Mouse (Mus musculus) heart, embryonic 14.5 days (tissue): ENCODE data around the gene Prpf18. TPM values are rescaled to one million over a fixed set of nuclear protein-coding genes. Genes with fewer than 3 reads are reported as not detected.

Experiments
- ATAC-seq: fragments of 200-750 bp; cut with Nextera tagmentation; 2 replicates; pipeline ENCODE4 v1.8.0; 2017; ENCODE audit warnings: low read depth, moderate TSS enrichment; ENCODE audit not compliant: insufficient number of reproducible peaks, insufficient read depth, low FRiP score
- H3K27ac ChIP-seq, 2 experiments: fragments of 200-500 bp in 1 of 2; fragments of 300-500 bp in 1 of 2; sonication (generic) in 1 of 2; replicated peaks in 1 of 2; 2 replicates each; pipeline ENCODE4 v1.5.1; 2012 to 2014; ENCODE audit warnings: low read depth in 2 of 2, low read length in 2 of 2, control low read depth in 1 of 2, mild to moderate bottlenecking in 1 of 2, mixed read lengths in 1 of 2; ENCODE audit not compliant: control insufficient read depth in 1 of 2, insufficient read depth in 1 of 2
- H3K27me3 ChIP-seq: fragments of 300-500 bp; sonication (generic); 2 replicates; pipeline ENCODE4 v1.6.1; 2014; ENCODE audit warnings: mild to moderate bottlenecking, low read length, control low read depth; ENCODE audit not compliant: control insufficient read depth, insufficient read depth
- H3K36me3 ChIP-seq: fragments of 300-500 bp; sonication (generic); 2 replicates; pipeline ENCODE4 v1.6.1; 2014; ENCODE audit warnings: mild to moderate bottlenecking, control low read depth, low read length, mixed read lengths; ENCODE audit not compliant: control insufficient read depth, insufficient read depth
- H3K4me1 ChIP-seq, 2 experiments: fragments of 200-500 bp in 1 of 2; fragments of 300-500 bp in 1 of 2; sonication (generic) in 1 of 2; 2 replicates each; pipeline ENCODE4 v1.6.1; 2012 to 2014; ENCODE audit warnings: low read length in 2 of 2, control low read depth in 1 of 2, mixed read lengths in 1 of 2; ENCODE audit not compliant: control insufficient read depth in 2 of 2, insufficient read depth in 2 of 2
- H3K4me2 ChIP-seq: fragments of 300-500 bp; sonication (generic); 2 replicates; pipeline ENCODE4 v1.6.1; 2014; ENCODE audit warnings: mild to moderate bottlenecking, low read length
- H3K4me3 ChIP-seq, 2 experiments: fragments of 200-500 bp in 1 of 2; fragments of 300-500 bp in 1 of 2; sonication (generic) in 1 of 2; 2 replicates each; pipeline ENCODE4 v1.5.1; 2012 to 2014; ENCODE audit warnings: low read length in 2 of 2, mild to moderate bottlenecking in 2 of 2, control low read depth in 1 of 2, low read depth in 1 of 2, moderate library complexity in 1 of 2; ENCODE audit not compliant: control insufficient read depth in 1 of 2, insufficient read depth in 1 of 2
- H3K9ac ChIP-seq: fragments of 300-500 bp; sonication (generic); 2 replicates; pipeline ENCODE4 v1.6.1; 2014; ENCODE audit warnings: mild to moderate bottlenecking, low read length
- H3K9me3 ChIP-seq: fragments of 300-500 bp; sonication (generic); 2 replicates; pipeline ENCODE4 v1.6.1; 2016; ENCODE audit warnings: low read length, control low read depth; ENCODE audit not compliant: control insufficient read depth
- WGBS: fragments of 180-500 bp; shearing (Covaris S2); extraction: QIAGEN DNeasy Blood & Tissue Kit; methylation state at CpG from one replicate; pipeline ENCODE4 v1.1.7; 2014; 5-methylcytosine and 5-hydroxymethylcytosine counted together
- polyA plus RNA-seq: library from polyadenylated mRNA; unstranded; fragments of >200 nt; fragmentation: Nextera tagmentation; extraction: Ambion mirVana; gene quantifications from 2 replicates; pipeline ENCODE4 v1.2.1, GENCODE M21; 2014

The Prpf18 gene
- polyA plus RNA-seq, 1 experiment from 2014 or later: 27.8 TPM

DNA sequence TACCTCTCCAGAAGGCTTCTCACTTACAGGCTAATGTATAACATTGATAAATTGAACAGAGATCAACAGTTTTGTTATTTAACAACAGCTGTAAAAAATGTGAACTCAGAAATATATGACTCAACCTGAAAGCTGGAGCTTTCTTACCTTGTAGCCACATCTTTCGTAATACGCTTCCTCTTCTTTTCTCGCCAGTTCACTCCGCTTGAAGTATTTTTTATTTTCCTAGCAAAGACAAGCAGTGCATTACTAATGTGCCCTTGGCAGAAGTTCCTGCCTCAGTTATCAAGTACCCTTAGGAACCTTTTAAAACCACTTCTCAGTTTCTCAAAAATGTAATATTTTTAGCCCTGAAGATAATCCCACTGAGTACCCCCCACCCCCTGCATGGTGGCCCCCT, 3.8 kb downstream of the Prpf18 start:
- Histone ChIP-seq H3K9me3 (no peaks in the 10 kb centered on the region), H3K4me1 (peaks cover 0 to 10% of the 10 kb centered on the region in 2 experiments; a peak in 3 of 4 replicates), H3K36me3 (peaks cover 40% of the 10 kb centered on the region), H3K4me3 (no peak overlapping the region), H3K9ac (no peak overlapping the region), H3K27me3 (no peaks in the 10 kb centered on the region), H3K27ac (no peak overlapping the region), H3K4me2 (no peak overlapping the region)
- 90% methylated on average over 4 of the region's 4 CpGs for WGBS
- ATAC-seq: no peak

DNA sequence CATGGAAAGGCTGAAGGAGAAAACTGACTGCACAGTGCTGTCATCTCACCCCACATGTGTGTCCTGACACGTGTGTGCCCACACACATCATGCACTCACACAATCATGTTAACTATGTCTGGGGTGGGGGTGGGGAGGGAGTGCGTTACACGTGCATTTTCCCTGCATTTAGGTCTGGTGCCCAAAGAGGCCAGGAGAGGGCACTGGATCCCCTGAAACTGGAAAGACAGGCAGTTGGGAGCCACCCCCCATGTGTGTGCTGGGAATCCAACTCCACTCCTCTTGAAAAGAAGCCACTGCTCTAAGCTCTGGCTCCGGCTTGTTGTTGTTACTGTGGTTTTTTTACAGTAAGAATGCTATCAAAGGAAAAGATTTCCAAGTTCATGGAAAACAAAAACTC, 6.8 kb downstream of the Prpf18 start:
- Histone ChIP-seq H3K9ac (no peak overlapping the region), H3K9me3 (no peaks in the 10 kb centered on the region), H3K4me1 (0 out of 4 replicates have a peak, but pooled peaks cover 0 to 4% of the 10 kb centered on the region in 2 experiments), H3K4me2 (no peak overlapping the region), H3K27ac (no peak overlapping the region), H3K27me3 (no peaks in the 10 kb centered on the region), H3K36me3 (peaks cover 64% of the 10 kb centered on the region), H3K4me3 (no peak overlapping the region)
- no peak for ATAC-seq
- WGBS: 80% methylated on average over 4 of the region's 4 CpGs

DNA sequence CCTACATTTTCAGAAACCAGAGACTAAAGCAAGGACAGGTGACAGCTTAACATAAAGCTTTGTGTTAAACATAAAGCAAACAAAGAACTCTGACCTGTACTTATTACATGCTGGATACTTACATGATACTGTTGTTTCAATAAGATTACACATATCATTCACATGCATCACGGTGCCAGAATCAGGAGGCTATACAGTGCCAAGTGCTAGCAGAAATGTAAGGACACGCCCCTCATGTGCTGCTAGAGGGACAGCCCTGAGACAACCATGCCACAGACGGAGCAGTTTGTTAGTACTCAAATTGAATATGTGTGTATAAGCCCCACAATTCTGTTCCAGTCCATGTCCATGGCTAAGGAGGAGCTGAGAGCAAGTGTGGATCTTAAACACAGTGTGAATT, 13.7 kb downstream of the Prpf18 start:
- Histone ChIP-seq H3K9ac (no peak overlapping the region), H3K4me3 (no peak overlapping the region), H3K27me3 (no peaks in the 10 kb centered on the region), H3K27ac (no peak overlapping the region), H3K4me2 (no peak overlapping the region), H3K9me3 (no peaks in the 10 kb centered on the region), H3K4me1 (no peaks in the 10 kb centered on the region), H3K36me3 (peaks cover 89% of the 10 kb centered on the region)
- ATAC-seq: no peak
- 80% methylated on average over 3 of the region's 3 CpGs for WGBS

GRCm38 (mm10) chr2:4636656-4637055, 15.3 kb downstream of the Prpf18 start:
- no peak for ATAC-seq
- Histone ChIP-seq H3K36me3 (peaks cover 90% of the 10 kb centered on the region), H3K27me3 (no peaks in the 10 kb centered on the region), H3K9ac (no peak overlapping the region), H3K9me3 (no peaks in the 10 kb centered on the region), H3K4me3 (no peak overlapping the region), H3K4me2 (no peak overlapping the region), H3K27ac (no peak overlapping the region), H3K4me1 (no peaks in the 10 kb centered on the region)
- 73% methylated on average over 7 of the region's 7 CpGs for WGBS

DNA sequence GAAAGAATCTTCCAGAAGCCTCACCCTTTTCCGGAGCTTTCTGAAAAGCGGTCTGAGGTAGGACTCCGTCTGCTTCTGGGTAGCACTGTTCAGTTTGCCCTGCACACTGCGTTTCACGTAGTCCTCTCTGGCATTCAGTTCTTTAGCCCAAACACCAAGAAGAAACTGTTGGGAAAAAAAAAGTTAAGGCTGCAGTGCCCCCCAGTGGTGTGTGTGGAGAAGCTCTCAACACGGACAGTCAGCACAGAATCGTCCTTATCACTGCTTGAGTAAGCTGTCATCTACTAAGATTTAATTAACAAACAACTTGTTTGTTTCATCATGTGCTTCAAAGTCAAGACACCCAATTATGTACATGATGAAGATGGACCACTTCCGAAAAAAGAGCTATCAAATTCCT, 16.1 kb downstream of the Prpf18 start:
- Histone ChIP-seq H3K4me2 (no peak overlapping the region), H3K4me1 (no peaks in the 10 kb centered on the region), H3K4me3 (no peak overlapping the region), H3K9me3 (no peaks in the 10 kb centered on the region), H3K27ac (no peak overlapping the region), H3K36me3 (peaks cover 88% of the 10 kb centered on the region), H3K27me3 (no peaks in the 10 kb centered on the region), H3K9ac (no peak overlapping the region)
- ATAC-seq: no peak
- 88% methylated on average over 8 of the region's 8 CpGs for WGBS

- 90% methylated on average over 10 of the region's 10 CpGs for WGBS
- Histone ChIP-seq H3K27me3 (no peaks in the 10 kb centered on the region), H3K27ac (no peak overlapping the region), H3K4me3 (no peak overlapping the region), H3K9ac (no peak overlapping the region), H3K4me2 (no peak overlapping the region), H3K9me3 (no peaks in the 10 kb centered on the region), H3K36me3 (peaks cover 46% of the 10 kb centered on the region), H3K4me1 (peaks cover 0 to 6% of the 10 kb centered on the region in 2 experiments; a peak in 1 of 4 replicates)
- ATAC-seq: no peak
Measured at GRCm38 (mm10) chr2:4630197-4630835, 21.6 kb downstream of the Prpf18 start.

DNA sequence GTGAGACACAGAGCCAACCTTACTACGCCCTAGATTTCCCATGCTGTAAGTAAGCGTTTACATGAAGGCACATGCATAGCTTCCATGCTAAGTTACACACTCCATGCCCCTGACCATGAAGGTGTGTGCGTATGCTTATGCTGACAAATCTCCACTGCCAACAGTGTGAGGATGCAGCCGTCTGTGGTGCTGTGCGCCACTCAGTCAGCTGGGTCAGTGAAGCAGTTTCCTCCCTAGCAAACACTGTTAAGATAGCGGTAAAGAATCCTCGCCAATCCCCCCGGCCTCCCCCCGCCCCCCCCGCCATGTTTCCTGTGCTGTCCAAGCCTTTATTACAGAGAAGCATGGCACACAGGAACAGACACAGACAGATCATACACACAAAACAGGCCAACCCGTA, 22.4 kb downstream of the Prpf18 start:
- Histone ChIP-seq H3K4me2 (no peak overlapping the region), H3K36me3 (peaks cover 39% of the 10 kb centered on the region), H3K27me3 (no peaks in the 10 kb centered on the region), H3K4me3 (no peak overlapping the region), H3K27ac (no peak overlapping the region), H3K9ac (no peak overlapping the region), H3K4me1 (peaks cover 0 to 6% of the 10 kb centered on the region in 2 experiments; a peak in 1 of 4 replicates), H3K9me3 (no peaks in the 10 kb centered on the region)
- no peak for ATAC-seq
- 78% methylated on average over 11 of the region's 11 CpGs for WGBS

DNA sequence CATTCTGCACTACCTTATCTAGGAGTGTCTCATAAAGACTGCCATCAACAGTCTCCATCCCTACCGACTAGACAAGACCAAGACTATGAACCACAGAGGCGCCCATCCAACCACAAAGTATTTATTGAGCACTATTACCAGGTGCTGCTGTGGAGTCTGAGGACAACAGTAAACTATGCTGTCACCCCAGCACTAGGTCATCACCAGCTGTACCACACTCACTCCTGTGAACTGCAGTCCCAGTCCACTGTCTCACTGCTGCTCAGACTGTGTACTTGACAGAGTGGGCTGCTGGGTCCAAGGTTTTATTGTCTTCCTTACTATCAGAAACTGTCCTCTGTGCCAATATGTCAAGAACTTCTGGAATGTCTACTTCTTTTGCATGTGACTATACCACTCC, 23.0 kb downstream of the Prpf18 start:
- H3K36me3 ChIP-seq: peaks cover 39% of the 10 kb centered on the region
- no peak overlapping the region for H3K4me3 ChIP-seq
- no peaks in the 10 kb centered on the region for H3K27me3 ChIP-seq
- 85% methylated on average over 2 of the region's 2 CpGs for WGBS
- H3K9me3 ChIP-seq: no peaks in the 10 kb centered on the region
- H3K27ac ChIP-seq: no peak overlapping the region
- no peak overlapping the region for H3K4me2 ChIP-seq
- ATAC-seq: no peak
- peaks cover 0 to 6% of the 10 kb centered on the region in 2 experiments; a peak in 1 of 4 replicates for H3K4me1 ChIP-seq
- no peak overlapping the region for H3K9ac ChIP-seq
